Mouse (Mus musculus): ENCODE data around the gene Drc7. TPM values are rescaled to one million over a fixed set of nuclear protein-coding genes. Genes with fewer than 3 reads are reported as not detected.

The Drc7 gene
- total RNA-seq, 2 experiments from 2014 or later, result 1.7 to 1.8 TPM

GRCm38 (mm10) chr8:95058661-95059060 lies 3.8 kb downstream of the Drc7 start:
- no peak for DNase-seq (ENCODE audit: low spot score in 2 of 2)

GRCm38 (mm10) chr8:95059812-95060533 lies 5.1 kb downstream of the Drc7 start:
- DNase-seq (ENCODE audit: low spot score in 2 of 2), result no peak

GRCm38 (mm10) chr8:95064531-95064930 lies 9.6 kb downstream of the Drc7 start:
- no peak for DNase-seq (ENCODE audit: low spot score in 2 of 2)

- peak in 1 of 2 experiments; percentile 51 for DNase-seq (ENCODE audit: low spot score in 2 of 2)
Observed at GRCm38 (mm10) chr8:95067582-95067981, 12.7 kb downstream of the Drc7 start.

- no peak for DNase-seq (ENCODE audit: low spot score in 2 of 2)
Observed at GRCm38 (mm10) chr8:95075504-95075903, 20.6 kb downstream of the Drc7 start.

- DNase-seq (ENCODE audit: low spot score in 2 of 2), result no peak
Observed at GRCm38 (mm10) chr8:95076151-95076550, 21.2 kb downstream of the Drc7 start.

- no peak for DNase-seq (ENCODE audit: low spot score in 2 of 2)
Observed at GRCm38 (mm10) chr8:95078055-95078454, 23.2 kb downstream of the Drc7 start.

- DNase-seq (ENCODE audit: low spot score in 2 of 2), result no peak
Observed at GRCm38 (mm10) chr8:95079305-95079704, 24.4 kb downstream of the Drc7 start.

- peak; percentile 99 for DNase-seq (ENCODE audit: low spot score in 2 of 2)
Observed at GRCm38 (mm10) chr8:95080381-95081341, 25.8 kb downstream of the Drc7 start, which contains the start of gene Katnb1. Gene Katnb1, plus strand, starts transcription at chr8:95081186.

- no peak for DNase-seq (ENCODE audit: low spot score in 2 of 2)
Observed at GRCm38 (mm10) chr8:95081650-95082049, 26.7 kb downstream of the Drc7 start.

- DNase-seq (ENCODE audit: low spot score in 2 of 2), result no peak
Observed at GRCm38 (mm10) chr8:95084261-95084660, 29.4 kb downstream of the Drc7 start.

GRCm38 (mm10) chr8:95084744-95085431 lies 30.0 kb downstream of the Drc7 start:
- no peak for DNase-seq (ENCODE audit: low spot score in 2 of 2)

- DNase-seq (ENCODE audit: low spot score in 2 of 2), result no peak
Observed at GRCm38 (mm10) chr8:95085432-95086141, 30.7 kb downstream of the Drc7 start.

- DNase-seq (ENCODE audit: low spot score in 2 of 2), result no peak
Observed at GRCm38 (mm10) chr8:95093574-95093973, 38.7 kb downstream of the Drc7 start.

GRCm38 (mm10) chr8:95099009-95099408 lies 44.1 kb downstream of the Drc7 start:
- peak; percentile 59 to 73 for DNase-seq (ENCODE audit: low spot score in 2 of 2)

GRCm38 (mm10) chr8:95101972-95102371 lies 47.1 kb downstream of the Drc7 start:
- DNase-seq (ENCODE audit: low spot score in 2 of 2), result no peak

- DNase-seq (ENCODE audit: low spot score in 2 of 2), result no peak
Observed at GRCm38 (mm10) chr8:95107306-95107705, 52.4 kb downstream of the Drc7 start.

- no peak for DNase-seq (ENCODE audit: low spot score in 2 of 2)
Observed at GRCm38 (mm10) chr8:95112594-95112993, 57.7 kb downstream of the Drc7 start.

- DNase-seq (ENCODE audit: low spot score in 2 of 2), result no peak
Observed at GRCm38 (mm10) chr8:95113108-95113507, 58.2 kb downstream of the Drc7 start.

- DNase-seq (ENCODE audit: low spot score in 2 of 2), result peak in 1 of 2 experiments; percentile 38
Observed at GRCm38 (mm10) chr8:95113750-95114149, 58.8 kb downstream of the Drc7 start.

GRCm38 (mm10) chr8:95123455-95123854 lies 68.6 kb downstream of the Drc7 start:
- DNase-seq (ENCODE audit: low spot score in 2 of 2), result no peak

Measured in layer of hippocampus, adult 18-20 months (tissue).